Mouse (Mus musculus) C2C12 (cell line): ENCODE data around the gene Tceal7.

Source experiments
- CEBPB ChIP-seq: IDR thresholded peaks from one replicate; pipeline ENCODE4 v1.6.1; 2011; ENCODE audit warnings: low read depth, mild to moderate bottlenecking, control low read depth, moderate library complexity
- CTCF ChIP-seq: IDR thresholded peaks from one replicate; pipeline ENCODE4 v1.5.1; 2011; ENCODE audit not compliant: control insufficient read depth, insufficient read depth, insufficient read length
- MAX ChIP-seq: IDR thresholded peaks from one replicate; pipeline ENCODE4 v1.6.1; 2011; ENCODE audit warnings: mild to moderate bottlenecking, control low read depth
- MYOD1 ChIP-seq: IDR thresholded peaks from one replicate; pipeline ENCODE4 v1.6.1; 2011; ENCODE audit warnings: low read depth; ENCODE audit not compliant: control insufficient read depth, insufficient read length
- MYOG ChIP-seq: IDR thresholded peaks from one replicate; pipeline ENCODE4 v1.6.1; 2011; ENCODE audit not compliant: control insufficient read depth, insufficient read length; ENCODE audit errors: extremely low read depth

- no peak for TF ChIP-seq CTCF
- no peak for TF ChIP-seq MYOG
- no peak for TF ChIP-seq CEBPB
- no peak for TF ChIP-seq MAX
- TF ChIP-seq MYOD1 = no peak
These were observed 35.1 kb downstream of the Tceal7 start for GRCm38 (mm10) chrX:136249671-136250070.
